Mouse (Mus musculus) embryonic facial prominence, embryonic 11.5 days (tissue): ENCODE data around the gene Htr5a. TPM values are rescaled to one million over a fixed set of nuclear protein-coding genes. Genes with fewer than 3 reads are reported as not detected.
A peak's percentile ranks its signal among the peaks of the same experiment; 100 is the strongest.

Experiments used
- ATAC-seq: fragments of 200-750 bp; cut with Nextera tagmentation; replicated peaks from 2 replicates; pipeline ENCODE4 v1.8.0; 2017; ENCODE audit warnings: low read depth; ENCODE audit not compliant: insufficient number of reproducible peaks, low FRiP score, low TSS enrichment
- DNase-seq: peaks from one replicate; pipeline ENCODE4 v3.0.0-alpha.2; 2015; ENCODE audit warnings: low spot score
- H3K27ac ChIP-seq: fragments of 300-500 bp; sonication (generic); replicated peaks from 2 replicates; pipeline ENCODE4 v1.5.1; 2014; ENCODE audit warnings: mild to moderate bottlenecking, low read depth, low read length, control low read depth
- H3K27me3 ChIP-seq: fragments of 300-500 bp; sonication (generic); 2 replicates; pipeline ENCODE4 v1.6.1; 2014; ENCODE audit warnings: mild to moderate bottlenecking, low read length, moderate library complexity, mixed read lengths; ENCODE audit not compliant: control insufficient read depth, insufficient read depth
- H3K36me3 ChIP-seq: fragments of 300-500 bp; sonication (generic); replicated peaks from 2 replicates; pipeline ENCODE4 v1.6.1; 2014; ENCODE audit warnings: low read depth, mild to moderate bottlenecking, low read length, moderate library complexity, mixed read lengths; ENCODE audit not compliant: control insufficient read depth, insufficient read depth
- H3K4me1 ChIP-seq: fragments of 300-500 bp; sonication (generic); 2 replicates; pipeline ENCODE4 v1.6.1; 2014; ENCODE audit warnings: low read length, mixed read lengths; ENCODE audit not compliant: control insufficient read depth, insufficient read depth
- H3K4me2 ChIP-seq: fragments of 300-500 bp; sonication (generic); 2 replicates; pipeline ENCODE4 v1.6.1; 2014; ENCODE audit warnings: low read depth, mild to moderate bottlenecking, control low read depth, low read length, moderate library complexity
- H3K4me3 ChIP-seq: fragments of 300-500 bp; sonication (generic); 2 replicates; pipeline ENCODE4 v1.5.1; 2014; ENCODE audit warnings: low read depth, low read length, control low read depth
- H3K9ac ChIP-seq: fragments of 300-500 bp; sonication (generic); replicated peaks from 2 replicates; pipeline ENCODE4 v1.6.1; 2014; ENCODE audit warnings: mild to moderate bottlenecking, control low read depth, low read length
- H3K9me3 ChIP-seq: fragments of 300-500 bp; sonication (generic); replicated peaks from 2 replicates; pipeline ENCODE4 v1.6.1; 2016; ENCODE audit warnings: mild to moderate bottlenecking, low read length, inconsistent platforms, mixed read lengths; ENCODE audit not compliant: control insufficient read depth
- WGBS: fragments of 180-500 bp; shearing (Covaris S2); extraction: QIAGEN DNeasy Blood & Tissue Kit; methylation state at CpG from one replicate; pipeline ENCODE4 v1.1.7; 2014; 5-methylcytosine and 5-hydroxymethylcytosine counted together
- polyA plus RNA-seq: library from polyadenylated mRNA; unstranded; fragments of >200 nt; fragmentation: Nextera tagmentation; extraction: Ambion mirVana; gene quantifications from 2 replicates; pipeline ENCODE4 v1.2.1, GENCODE M21; 2014

Htr5a gene
- polyA plus RNA-seq, 1 experiment from 2014 or later = not detected

DNA sequence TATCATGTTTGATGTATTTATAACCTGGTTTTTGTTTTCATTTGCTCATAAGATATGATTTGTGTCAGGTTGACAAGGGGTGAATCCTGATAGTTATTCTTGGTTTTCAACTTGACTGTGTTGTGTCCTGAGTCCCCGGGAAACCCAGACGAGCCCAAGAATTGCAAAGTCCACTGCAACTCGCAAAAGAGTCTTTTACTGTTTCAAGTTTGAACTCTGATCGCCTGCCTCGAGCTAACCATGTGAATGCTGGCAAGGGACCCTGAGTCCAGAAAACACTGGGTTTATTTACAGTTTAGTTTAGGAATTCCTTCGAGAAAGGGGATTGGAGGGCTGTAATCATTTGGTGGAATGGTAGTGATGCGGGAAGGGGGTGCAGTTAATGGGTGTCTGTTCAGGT, 14.0 kb upstream of the Htr5a start:
- ATAC-seq = no peak
- 84% methylated on average over 7 of the region's 7 CpGs for WGBS
- no peaks in the 10 kb centered on the region for H3K9me3 ChIP-seq
- H3K4me3 ChIP-seq = no peak overlapping the region
- H3K4me1 ChIP-seq = no peaks in the 10 kb centered on the region
- no peak for DNase-seq
- H3K27me3 ChIP-seq = no peaks in the 10 kb centered on the region
- no peaks in the 10 kb centered on the region for H3K36me3 ChIP-seq
- no peak overlapping the region for H3K4me2 ChIP-seq
- no peak overlapping the region for H3K27ac ChIP-seq
- no peak overlapping the region for H3K9ac ChIP-seq

DNA sequence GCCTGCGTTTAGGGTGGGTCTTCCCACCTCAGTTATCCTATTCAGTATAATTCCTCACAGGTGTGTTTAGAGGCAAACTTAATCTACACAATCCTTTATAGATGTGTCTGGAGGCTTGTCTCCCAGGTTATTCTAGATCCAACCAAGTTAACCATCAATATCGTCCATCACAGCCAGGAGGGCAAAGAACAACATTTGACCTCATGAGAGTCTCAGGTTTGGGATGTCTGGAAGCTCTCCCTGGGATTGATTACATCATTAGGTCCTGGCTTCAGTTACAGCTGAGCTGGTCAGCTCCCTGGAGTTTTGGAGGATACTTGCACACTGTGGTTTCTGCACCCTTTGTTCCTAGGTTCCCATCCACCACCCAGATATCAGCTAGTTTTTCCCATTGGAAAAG, 6.9 kb upstream of the Htr5a start:
- Histone ChIP-seq H3K9me3 (no peaks in the 10 kb centered on the region), H3K4me2 (no peak overlapping the region), H3K4me1 (no peaks in the 10 kb centered on the region), H3K36me3 (no peaks in the 10 kb centered on the region), H3K27me3 (no peaks in the 10 kb centered on the region), H3K27ac (no peak overlapping the region), H3K4me3 (no peak overlapping the region), H3K9ac (no peak overlapping the region)
- ATAC-seq (no peak), DNase-seq (no peak)
- 79% methylated on average over 2 of the region's 2 CpGs for WGBS

DNA sequence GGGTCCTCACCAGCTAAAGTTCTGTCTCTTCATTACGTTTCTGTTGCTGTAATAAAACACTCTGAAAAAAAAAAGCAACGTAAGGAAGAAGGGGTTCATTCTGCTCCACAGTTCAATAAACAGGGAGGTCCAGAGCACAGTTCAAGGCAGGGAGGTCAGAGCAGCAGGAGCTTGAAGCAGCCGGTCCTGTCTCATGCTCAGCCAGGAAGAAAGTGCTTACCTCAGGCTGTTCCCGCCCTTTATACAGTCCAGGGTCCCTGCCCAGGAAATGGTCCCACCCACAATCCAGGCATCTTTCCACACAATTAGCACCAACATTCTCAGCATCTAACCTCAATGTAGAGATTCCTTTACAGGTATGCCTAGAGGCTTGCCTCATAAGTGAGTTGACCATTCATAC, 3.9 kb upstream of the Htr5a start:
- no peak overlapping the region for H3K27ac ChIP-seq
- WGBS = 60% methylated on average over 4 of the region's 4 CpGs
- no peaks in the 10 kb centered on the region for H3K4me1 ChIP-seq
- no peak for DNase-seq
- no peak overlapping the region for H3K4me3 ChIP-seq
- no peak overlapping the region for H3K4me2 ChIP-seq
- H3K27me3 ChIP-seq = peaks cover 9% of the 10 kb centered on the region
- no peaks in the 10 kb centered on the region for H3K36me3 ChIP-seq
- H3K9ac ChIP-seq = no peak overlapping the region
- no peak for ATAC-seq
- no peaks in the 10 kb centered on the region for H3K9me3 ChIP-seq

DNA sequence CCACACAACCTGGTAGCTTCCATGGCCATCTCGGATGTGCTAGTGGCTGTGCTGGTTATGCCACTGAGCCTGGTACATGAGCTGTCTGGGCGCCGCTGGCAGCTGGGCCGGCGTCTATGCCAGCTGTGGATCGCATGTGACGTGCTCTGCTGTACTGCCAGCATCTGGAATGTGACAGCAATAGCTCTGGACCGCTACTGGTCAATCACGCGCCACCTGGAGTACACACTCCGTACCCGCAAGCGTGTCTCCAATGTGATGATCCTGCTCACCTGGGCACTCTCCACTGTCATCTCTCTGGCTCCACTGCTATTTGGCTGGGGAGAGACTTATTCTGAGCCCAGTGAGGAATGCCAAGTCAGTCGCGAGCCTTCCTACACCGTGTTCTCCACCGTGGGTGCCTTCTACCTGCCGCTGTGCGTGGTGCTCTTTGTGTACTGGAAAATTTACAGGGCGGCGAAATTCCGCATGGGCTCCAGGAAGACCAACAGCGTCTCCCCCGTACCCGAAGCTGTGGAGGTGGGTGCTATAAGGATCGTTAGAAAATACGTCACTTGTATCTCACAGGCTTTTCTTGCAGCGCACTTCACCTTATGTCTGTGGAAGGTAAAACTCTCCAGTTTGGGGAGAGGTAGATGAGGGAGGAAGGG, 847 bp downstream of the Htr5a start:
- Histone ChIP-seq H3K9me3 (no peaks in the 10 kb centered on the region), H3K36me3 (no peaks in the 10 kb centered on the region), H3K27ac (no peak overlapping the region), H3K9ac (no peak overlapping the region), H3K4me2 (no peak overlapping the region), H3K4me3 (no peak overlapping the region), H3K27me3 (peaks cover 9% of the 10 kb centered on the region), H3K4me1 (no peaks in the 10 kb centered on the region)
- ATAC-seq (no peak), DNase-seq (no peak)
- WGBS = 72% methylated on average over 28 of the region's 28 CpGs

DNA sequence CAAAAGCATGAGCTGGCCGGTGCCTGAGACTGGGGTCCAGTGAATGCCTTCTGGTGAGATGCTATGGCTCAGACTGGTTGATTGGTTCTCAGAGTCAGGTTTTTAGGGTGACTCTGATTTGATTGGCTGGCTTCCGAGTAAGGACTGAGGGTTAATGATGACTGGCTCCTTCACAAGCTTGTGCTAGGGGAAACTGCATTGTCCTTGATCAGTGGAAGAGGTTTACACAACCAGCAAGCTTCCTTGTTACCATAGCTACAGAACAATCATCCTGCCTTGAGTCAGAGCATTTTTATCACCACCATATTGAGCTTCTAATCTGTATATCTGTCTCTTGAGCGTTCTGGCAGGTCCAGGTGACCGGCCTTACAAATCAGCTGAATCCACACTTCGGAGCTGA, 5.0 kb downstream of the Htr5a start:
- DNase-seq (no peak), ATAC-seq (no peak)
- Histone ChIP-seq H3K4me2 (no peak overlapping the region), H3K27ac (no peak overlapping the region), H3K4me1 (no peaks in the 10 kb centered on the region), H3K36me3 (no peaks in the 10 kb centered on the region), H3K27me3 (peaks cover 7% of the 10 kb centered on the region), H3K9me3 (no peaks in the 10 kb centered on the region), H3K4me3 (no peak overlapping the region), H3K9ac (no peak overlapping the region)
- 77% methylated on average over 5 of the region's 5 CpGs for WGBS

DNA sequence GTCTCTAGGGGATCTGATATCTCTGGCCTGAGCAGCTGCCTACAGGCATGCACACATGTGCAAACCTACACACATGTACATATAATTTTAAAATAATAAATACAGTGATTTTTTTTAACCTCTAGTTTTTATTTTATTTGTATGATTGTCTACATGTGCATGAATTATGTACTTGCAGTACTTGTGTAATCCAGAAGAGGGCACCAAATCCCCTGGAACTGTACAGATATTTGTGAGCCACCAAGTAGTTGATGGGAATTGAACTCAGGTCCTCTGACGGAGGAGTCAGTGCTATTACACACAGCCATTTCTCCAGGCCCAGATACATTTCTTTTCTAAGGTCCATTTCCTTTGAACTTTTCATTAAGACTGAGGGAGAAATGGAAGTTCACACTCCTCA, 12.3 kb downstream of the Htr5a start:
- Histone ChIP-seq H3K9me3 (no peaks in the 10 kb centered on the region), H3K36me3 (no peaks in the 10 kb centered on the region), H3K4me1 (no peaks in the 10 kb centered on the region), H3K4me3 (no peak overlapping the region), H3K4me2 (no peak overlapping the region), H3K27ac (no peak overlapping the region), H3K9ac (no peak overlapping the region), H3K27me3 (no peaks in the 10 kb centered on the region)
- DNase-seq = peak; percentile 36
- ATAC-seq = no peak
- 71% methylated on average over 1 of the region's 1 CpGs for whole genome bisulfite sequencing

DNA sequence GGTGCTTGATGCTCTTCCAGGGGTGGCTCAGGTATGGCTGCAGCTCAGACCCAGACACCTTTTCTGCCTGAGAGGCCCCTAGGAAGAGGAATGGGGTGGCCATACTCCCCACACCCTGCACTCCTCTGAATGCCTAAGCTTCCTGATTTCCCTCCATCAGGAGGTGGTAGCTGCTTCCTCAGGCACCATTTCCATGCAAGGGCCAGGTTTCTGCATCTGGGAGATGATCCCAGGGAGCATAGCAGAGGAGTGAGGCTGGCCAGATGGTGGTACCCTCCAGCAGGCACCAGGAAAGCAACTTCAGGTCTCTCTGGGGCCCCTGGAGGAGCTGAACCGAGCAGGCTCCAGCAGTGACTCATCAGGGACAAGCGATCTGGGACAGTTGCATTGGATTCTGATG, 13.8 kb downstream of the Htr5a start:
- H3K9ac ChIP-seq = no peak overlapping the region
- H3K27me3 ChIP-seq = no peaks in the 10 kb centered on the region
- H3K4me3 ChIP-seq = no peak overlapping the region
- no peaks in the 10 kb centered on the region for H3K9me3 ChIP-seq
- no peak overlapping the region for H3K4me2 ChIP-seq
- no peaks in the 10 kb centered on the region for H3K36me3 ChIP-seq
- no peaks in the 10 kb centered on the region for H3K4me1 ChIP-seq
- WGBS = 97% methylated on average over 2 of the region's 2 CpGs
- no peak overlapping the region for H3K27ac ChIP-seq
- no peak for DNase-seq
- no peak for ATAC-seq

DNA sequence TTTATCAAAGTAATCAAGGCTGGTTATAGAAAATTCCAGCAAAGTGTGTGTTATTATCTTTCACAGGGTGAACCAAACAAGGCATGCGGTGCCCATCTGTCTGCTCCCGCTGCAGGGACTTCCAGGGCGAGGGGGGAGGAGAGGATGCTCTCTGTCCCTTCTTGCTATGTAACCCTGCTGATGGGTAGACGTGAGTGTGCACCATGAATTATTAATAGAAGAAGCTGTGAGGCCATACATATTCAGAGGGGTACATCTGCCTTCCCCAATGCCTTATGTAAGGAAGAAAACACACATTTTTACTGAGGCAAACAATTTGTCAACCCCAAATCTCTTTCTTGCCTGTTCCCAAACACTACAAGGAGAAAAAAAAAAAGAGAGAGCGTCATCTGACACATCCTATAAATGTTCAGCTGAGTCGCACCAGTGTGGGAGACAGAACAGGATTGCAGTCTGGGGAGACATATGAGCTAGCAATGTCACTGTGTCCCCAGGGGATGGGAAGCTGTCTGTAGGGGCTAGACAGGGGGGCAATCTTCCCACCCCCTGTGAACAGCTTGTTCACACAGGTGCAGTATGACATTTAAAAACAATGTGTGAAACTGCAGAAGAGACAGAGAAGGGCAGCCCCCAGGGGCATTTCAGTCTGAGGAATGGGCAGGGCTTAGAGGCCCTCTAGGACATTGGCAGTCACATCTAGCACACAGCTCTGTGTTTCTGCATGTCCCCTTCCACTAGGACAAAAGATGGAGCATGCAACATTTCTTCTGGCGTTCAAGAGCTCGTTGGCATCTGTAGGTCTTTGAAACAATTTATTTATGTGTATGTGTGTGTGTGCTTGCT, 31.5 kb downstream of the Htr5a start:
- Histone ChIP-seq H3K9ac (no peak overlapping the region), H3K9me3 (no peaks in the 10 kb centered on the region), H3K4me1 (no peaks in the 10 kb centered on the region), H3K4me2 (no peak overlapping the region), H3K27ac (no peak overlapping the region), H3K36me3 (no peaks in the 10 kb centered on the region), H3K27me3 (no peaks in the 10 kb centered on the region), H3K4me3 (no peak overlapping the region)
- DNase-seq (no peak), ATAC-seq (no peak; the same call in 1 of the 2 replicates)
- 59% methylated on average over 8 of the region's 8 CpGs for WGBS
